8 mouse cellular contexts compared by ENCODE assay signal in genomic region chr5:110449294-110449693, GRCm38 (mm10). TPM values are rescaled to one million over a fixed set of nuclear protein-coding genes. Genes with fewer than 3 reads are reported as not detected.
DNase-seq lines count a peak whose midpoint lies in the region; ATAC-seq lines count a peak whose summit lies in the region.

No protein-coding gene starts in this region.

- H3K9ac ChIP-seq in kidney, embryonic 14.5 days (ENCODE audit: low read depth, low read length): no peak overlapping the region
- no peak overlapping the region for H3K9ac ChIP-seq in embryonic facial prominence, embryonic 11.5 days (replicated peaks; ENCODE audit: low read length)
- no peak overlapping the region for H3K9ac ChIP-seq in intestine, embryonic 14.5 days (ENCODE audit: low read length)

- peaks cover 11% of the 10 kb centered on the region for H3K4me1 ChIP-seq in kidney, embryonic 14.5 days (ENCODE audit: control insufficient read depth, insufficient read depth, low read length)
- 0 out of 2 replicates have a peak, but pooled peaks cover 4% of the 10 kb centered on the region for H3K4me1 ChIP-seq in embryonic facial prominence, embryonic 11.5 days (ENCODE audit: control insufficient read depth, insufficient read depth, low read length)
- peaks cover 9% of the 10 kb centered on the region for H3K4me1 ChIP-seq in intestine, embryonic 14.5 days (replicated peaks; ENCODE audit: control insufficient read depth, insufficient read depth, low read length)
- H3K4me1 ChIP-seq in midbrain, embryonic 10.5 days: peaks cover 34% of the 10 kb centered on the region

- intact Hi-C loops in left cerebral cortex, postnatal 36 days (cut with DNase I): no loop called here

- no peaks in the 10 kb centered on the region for H3K27me3 ChIP-seq in kidney, embryonic 14.5 days (ENCODE audit: control insufficient read depth, insufficient read depth, low read length)
- no peaks in the 10 kb centered on the region for H3K27me3 ChIP-seq in embryonic facial prominence, embryonic 11.5 days (ENCODE audit: control insufficient read depth, insufficient read depth, low read length)
- H3K27me3 ChIP-seq in intestine, embryonic 14.5 days (replicated peaks; ENCODE audit: control insufficient read depth, insufficient read depth, low read length): no peaks in the 10 kb centered on the region
- H3K27me3 ChIP-seq in midbrain, embryonic 10.5 days (ENCODE audit: low read depth, poor library complexity, severe bottlenecking): no peaks in the 10 kb centered on the region

- no peak overlapping the region for H3K27ac ChIP-seq in kidney, embryonic 14.5 days (ENCODE audit: low read depth, low read length)
- no peak overlapping the region for H3K27ac ChIP-seq in embryonic facial prominence, embryonic 11.5 days (replicated peaks; ENCODE audit: low read depth, low read length)
- no peak overlapping the region for H3K27ac ChIP-seq in intestine, embryonic 14.5 days (ENCODE audit: low read depth)
- no peak overlapping the region for H3K27ac ChIP-seq in midbrain, embryonic 10.5 days (replicated peaks)

- no peak for DNase-seq in kidney, postnatal 4 days
- DNase-seq in embryonic facial prominence, embryonic 11.5 days (ENCODE audit: low spot score): no peak
- DNase-seq in intestine, embryonic 14.5 days (ENCODE audit: low spot score): no peak
- no peak for DNase-seq in midbrain, embryonic 10.5 days (ENCODE audit: low spot score)
- no peak for DNase-seq in left cerebral cortex, postnatal 36 days (ENCODE audit: low spot score in 2 of 2)
- no peak for DNase-seq in layer of hippocampus, postnatal 36 days
- no peak for DNase-seq in adrenal gland, adult 18-20 months (ENCODE audit: low spot score in 2 of 2)

- H3K4me2 ChIP-seq in kidney, embryonic 14.5 days (replicated peaks; ENCODE audit: low read depth, low read length): peak overlapping the region; percentile 71
- peak overlapping the region; percentile 82 for H3K4me2 ChIP-seq in embryonic facial prominence, embryonic 11.5 days (ENCODE audit: low read depth, low read length)
- H3K4me2 ChIP-seq in intestine, embryonic 14.5 days (ENCODE audit: low read length): peak overlapping the region; percentile 93

- no peak for ATAC-seq in kidney, embryonic 14.5 days (ENCODE audit: low FRiP score, low TSS enrichment)
- ATAC-seq in embryonic facial prominence, embryonic 11.5 days (replicated peaks; ENCODE audit: insufficient number of reproducible peaks, low FRiP score, low TSS enrichment, low read depth): no peak
- no peak for ATAC-seq in intestine, embryonic 14.5 days (replicated peaks; ENCODE audit: low FRiP score, low TSS enrichment, low read depth)

- peak overlapping the region; percentile 88; the same call in 1 of the 2 replicates for H3K4me3 ChIP-seq in kidney, embryonic 14.5 days (ENCODE audit: low read length)
- H3K4me3 ChIP-seq in embryonic facial prominence, embryonic 11.5 days (ENCODE audit: low read depth, low read length): peak overlapping the region; percentile 94; the same call in 1 of the 2 replicates
- H3K4me3 ChIP-seq in intestine, embryonic 14.5 days (ENCODE audit: low read depth, low read length): peak overlapping the region; percentile 80
- peak overlapping the region; percentile 96 for H3K4me3 ChIP-seq in midbrain, embryonic 10.5 days

- H3K9me3 ChIP-seq in kidney, embryonic 14.5 days (ENCODE audit: control insufficient read depth, low read length): no peaks in the 10 kb centered on the region
- no peaks in the 10 kb centered on the region for H3K9me3 ChIP-seq in embryonic facial prominence, embryonic 11.5 days (replicated peaks; ENCODE audit: control insufficient read depth, low read length)
- H3K9me3 ChIP-seq in intestine, embryonic 14.5 days (ENCODE audit: control insufficient read depth, low read length): no peaks in the 10 kb centered on the region
- H3K9me3 ChIP-seq in midbrain, embryonic 10.5 days (replicated peaks): no peaks in the 10 kb centered on the region

- H3K36me3 ChIP-seq in kidney, embryonic 14.5 days (ENCODE audit: control insufficient read depth, insufficient read depth, low read length): no peaks in the 10 kb centered on the region
- no peaks in the 10 kb centered on the region for H3K36me3 ChIP-seq in embryonic facial prominence, embryonic 11.5 days (replicated peaks; ENCODE audit: control insufficient read depth, insufficient read depth, low read depth, low read length)
- H3K36me3 ChIP-seq in intestine, embryonic 14.5 days (ENCODE audit: control insufficient read depth, insufficient read depth, low read length): 0 out of 2 replicates have a peak, but pooled peaks cover 3% of the 10 kb centered on the region
- H3K36me3 ChIP-seq in midbrain, embryonic 10.5 days: no peaks in the 10 kb centered on the region

- 52% methylated on average over 6 of the region's 6 CpGs for WGBS in kidney, embryonic 14.5 days
- whole genome bisulfite sequencing in embryonic facial prominence, embryonic 11.5 days: 54% methylated on average over 6 of the region's 6 CpGs
- WGBS in intestine, embryonic 14.5 days: 52% methylated on average over 6 of the region's 6 CpGs
- WGBS in midbrain, embryonic 10.5 days: 60% methylated on average over 6 of the region's 6 CpGs

RNA-seq across cellular contexts. Expression of gene Fbrsl1, which starts 1.0 kb away (rescaled TPM):
- polyA plus RNA-seq in kidney, embryonic 14.5 days (2014; fragmentation: Nextera tagmentation; extraction: Ambion mirVana): 15.7 and 16.7 TPM in 2 replicates
- 14.5 and 17.1 TPM in 2 replicates for polyA plus RNA-seq in embryonic facial prominence, embryonic 11.5 days (2014; fragmentation: Nextera tagmentation; extraction: Ambion mirVana)
- 9.4 and 13.3 TPM in 2 replicates for polyA plus RNA-seq in intestine, embryonic 14.5 days (2014; fragmentation: Nextera tagmentation; extraction: Ambion mirVana)
- polyA plus RNA-seq in midbrain, embryonic 10.5 days (2016; fragmentation: Nextera tagmentation; extraction: Ambion mirVana): 10.3 and 14.6 TPM in 2 replicates
- total RNA-seq in left cerebral cortex, postnatal 36 days (2021): 10 to 100 TPM; 75.2 to 82.6 TPM
- total RNA-seq in layer of hippocampus, postnatal 36 days (2021): 10 to 100 TPM; 78.1 to 89.6 TPM
- 10 to 100 TPM; 60.7 to 65.7 TPM for total RNA-seq in adrenal gland, adult 18-20 months (2021)
